Mouse (Mus musculus) forebrain, embryonic 12.5 days (tissue): ENCODE results near the gene Tada2b. TPM values are rescaled to one million over a fixed set of nuclear protein-coding genes. Genes with fewer than 3 reads are reported as not detected.

ENCODE experiments used
- ATAC-seq: fragments of 200-750 bp; cut with Nextera tagmentation; 2 replicates; pipeline ENCODE4 v1.8.0; 2017; ENCODE audit warnings: moderate TSS enrichment; ENCODE audit not compliant: low FRiP score
- H3K27ac ChIP-seq: fragments of 300-500 bp; sonication (generic); 2 replicates; pipeline ENCODE4 v1.5.1; 2016; ENCODE audit warnings: mild to moderate bottlenecking
- H3K27me3 ChIP-seq: fragments of 300-500 bp; sonication (generic); 2 replicates; pipeline ENCODE4 v1.6.1; 2016; ENCODE audit warnings: mild to moderate bottlenecking
- H3K36me3 ChIP-seq: fragments of 300-500 bp; sonication (generic); replicated peaks from 2 replicates; pipeline ENCODE4 v1.6.1; 2016; ENCODE audit warnings: mild to moderate bottlenecking
- H3K4me1 ChIP-seq: fragments of 300-500 bp; sonication (generic); 2 replicates; pipeline ENCODE4 v1.6.1; 2016
- H3K4me2 ChIP-seq: fragments of 300-500 bp; sonication (generic); 2 replicates; pipeline ENCODE4 v1.6.1; 2016; ENCODE audit warnings: mild to moderate bottlenecking, moderate library complexity
- H3K4me3 ChIP-seq: fragments of 300-500 bp; sonication (generic); replicated peaks from 2 replicates; pipeline ENCODE4 v1.5.1; 2016; ENCODE audit warnings: mild to moderate bottlenecking
- H3K9ac ChIP-seq: fragments of 300-500 bp; sonication (generic); 2 replicates; pipeline ENCODE4 v1.6.1; 2016; ENCODE audit warnings: mild to moderate bottlenecking
- H3K9me3 ChIP-seq: fragments of 300-500 bp; sonication (generic); 2 replicates; pipeline ENCODE4 v1.6.1; 2016
- whole genome bisulfite sequencing: fragments of 180-500 bp; shearing (Covaris S2); methylation state at CpG from one replicate; pipeline ENCODE4 v1.1.7; 2016; 5-methylcytosine and 5-hydroxymethylcytosine counted together
- polyA plus RNA-seq: library from polyadenylated mRNA; unstranded; fragments of >200 nt; fragmentation: Nextera tagmentation; extraction: Ambion mirVana; gene quantifications from 2 replicates; pipeline ENCODE4 v1.2.1, GENCODE M21; 2016

Gene Tada2b
- polyA plus RNA-seq, 1 experiment from 2014 or later, result 3.2 TPM

DNA sequence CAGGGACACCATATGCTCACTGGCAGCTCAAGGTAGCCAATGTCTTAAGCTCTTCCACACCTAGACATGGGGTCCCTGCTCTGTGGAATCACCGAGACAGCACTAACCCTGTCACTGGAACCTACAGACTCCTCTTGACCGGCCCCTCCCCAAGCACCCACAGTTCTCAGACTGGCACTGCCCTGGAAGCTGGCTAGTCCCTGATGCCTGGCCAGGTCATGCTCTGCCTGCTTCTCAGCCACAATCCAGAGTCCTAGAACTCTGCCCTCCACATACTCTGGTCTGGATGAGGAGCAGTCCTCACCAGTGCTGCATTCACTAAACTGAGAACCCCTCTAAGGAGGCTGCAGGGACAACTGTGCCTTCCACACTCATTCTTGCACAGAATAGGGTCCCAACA lies 26.9 kb upstream of the Tada2b start:
- Histone ChIP-seq H3K9ac (no peak overlapping the region), H3K36me3 (peaks cover 82% of the 10 kb centered on the region), H3K27me3 (no peaks in the 10 kb centered on the region), H3K9me3 (no peaks in the 10 kb centered on the region), H3K4me2 (no peak overlapping the region), H3K27ac (no peak overlapping the region), H3K4me1 (no peaks in the 10 kb centered on the region), H3K4me3 (no peak overlapping the region)
- ATAC-seq, result no peak
- WGBS, result 96% methylated on average over 2 of the region's 2 CpGs

DNA sequence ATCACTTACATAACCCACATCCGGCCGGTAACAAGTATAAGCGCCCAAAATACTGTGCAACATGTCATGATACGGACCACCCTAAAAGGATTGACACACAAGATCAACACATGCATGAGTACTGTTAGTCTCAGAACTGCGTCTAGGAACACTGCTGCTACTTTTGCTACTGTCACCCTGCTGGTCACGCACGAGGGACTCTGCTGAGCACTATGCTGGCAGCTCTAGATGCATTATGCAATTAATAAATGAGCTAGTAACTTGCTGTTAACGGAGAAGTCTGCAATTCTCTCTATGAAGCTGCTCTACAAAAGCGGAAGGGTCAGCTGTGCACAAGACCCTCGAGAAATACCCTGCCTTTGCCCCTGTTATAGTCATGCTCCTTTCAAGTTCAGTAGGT lies 24.3 kb upstream of the Tada2b start:
- 96% methylated on average over 10 of the region's 10 CpGs for WGBS
- H3K27ac ChIP-seq, result no peak overlapping the region
- no peak overlapping the region for H3K4me2 ChIP-seq
- H3K27me3 ChIP-seq, result no peaks in the 10 kb centered on the region
- no peaks in the 10 kb centered on the region for H3K9me3 ChIP-seq
- no peaks in the 10 kb centered on the region for H3K4me1 ChIP-seq
- peaks cover 86% of the 10 kb centered on the region for H3K36me3 ChIP-seq
- ATAC-seq, result no peak
- no peak overlapping the region for H3K9ac ChIP-seq
- no peak overlapping the region for H3K4me3 ChIP-seq

DNA sequence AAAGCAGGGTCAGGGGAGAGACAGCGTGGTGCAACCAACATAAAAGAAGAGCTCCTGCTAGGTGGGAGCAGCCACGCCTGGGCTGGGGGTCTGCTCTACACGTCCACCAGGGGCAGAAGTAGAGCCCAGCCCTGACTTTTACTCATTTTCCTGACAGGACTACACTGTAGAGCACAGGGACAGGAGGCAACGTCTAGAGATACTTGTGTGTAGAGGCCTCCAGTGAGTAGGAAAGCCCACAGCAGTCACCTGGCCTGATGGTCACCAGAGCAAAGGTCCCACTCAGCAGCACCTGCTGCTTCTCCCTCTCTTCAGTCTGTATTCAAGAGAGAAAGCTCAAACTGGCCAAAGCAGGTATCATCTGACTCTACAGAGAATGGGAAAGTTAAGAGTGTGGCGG lies 21.6 kb upstream of the Tada2b start:
- Histone ChIP-seq H3K4me2 (no peak overlapping the region), H3K4me1 (no peaks in the 10 kb centered on the region), H3K27me3 (no peaks in the 10 kb centered on the region), H3K9ac (no peak overlapping the region), H3K9me3 (no peaks in the 10 kb centered on the region), H3K4me3 (no peak overlapping the region), H3K27ac (no peak overlapping the region), H3K36me3 (peaks cover 82% of the 10 kb centered on the region)
- 69% methylated on average over 5 of the region's 5 CpGs for WGBS
- no peak for ATAC-seq

DNA sequence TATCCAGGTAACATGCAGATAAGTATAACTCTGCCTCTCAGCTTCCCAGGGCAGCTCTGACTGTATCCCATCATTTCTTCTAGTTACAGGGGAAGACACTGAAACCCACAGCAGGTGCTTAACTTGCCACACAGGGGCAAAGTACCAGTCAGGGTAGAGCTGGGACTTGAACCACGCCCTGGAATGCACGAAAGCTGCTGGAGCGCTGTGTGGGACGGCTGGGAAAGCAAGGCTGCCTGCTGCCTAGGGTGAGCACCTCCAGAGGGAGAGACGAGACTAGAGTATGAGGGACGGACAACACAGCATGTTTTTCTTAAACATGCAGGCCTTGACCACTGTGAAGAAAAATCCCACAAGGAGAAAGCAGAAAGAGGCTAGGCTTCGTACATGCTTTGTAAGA lies 21.1 kb upstream of the Tada2b start:
- no peak overlapping the region for H3K4me3 ChIP-seq
- no peak for ATAC-seq
- no peaks in the 10 kb centered on the region for H3K4me1 ChIP-seq
- no peak overlapping the region for H3K9ac ChIP-seq
- H3K4me2 ChIP-seq, result no peak overlapping the region
- H3K27ac ChIP-seq, result no peak overlapping the region
- no peaks in the 10 kb centered on the region for H3K27me3 ChIP-seq
- H3K36me3 ChIP-seq, result peaks cover 78% of the 10 kb centered on the region
- no peaks in the 10 kb centered on the region for H3K9me3 ChIP-seq
- 88% methylated on average over 7 of the region's 7 CpGs for WGBS

DNA sequence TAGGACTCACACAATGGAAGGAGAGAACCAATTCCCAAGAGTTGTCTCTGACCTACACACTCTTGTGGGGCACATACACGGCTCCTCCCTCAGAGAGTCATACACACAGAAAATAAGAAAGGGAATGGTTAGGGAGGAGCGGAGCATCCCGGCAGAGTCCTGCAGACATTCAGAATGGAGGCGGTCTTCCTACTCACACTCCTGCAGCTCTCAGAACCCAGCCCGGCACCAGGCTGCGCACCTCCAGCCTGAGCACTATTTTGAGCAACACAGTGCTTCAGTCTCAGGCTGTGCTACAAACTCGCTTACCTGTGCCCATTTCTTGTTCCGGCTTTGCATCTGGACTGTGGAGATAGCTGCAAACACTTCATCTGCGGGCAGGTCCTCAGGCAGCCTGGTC lies 10.6 kb upstream of the Tada2b start:
- H3K36me3 ChIP-seq, result peaks cover 67% of the 10 kb centered on the region
- ATAC-seq, result no peak
- no peak overlapping the region for H3K9ac ChIP-seq
- WGBS, result 97% methylated on average over 9 of the region's 9 CpGs
- no peaks in the 10 kb centered on the region for H3K4me1 ChIP-seq
- H3K9me3 ChIP-seq, result no peaks in the 10 kb centered on the region
- H3K27me3 ChIP-seq, result no peaks in the 10 kb centered on the region
- no peak overlapping the region for H3K4me2 ChIP-seq
- no peak overlapping the region for H3K27ac ChIP-seq
- no peak overlapping the region for H3K4me3 ChIP-seq

DNA sequence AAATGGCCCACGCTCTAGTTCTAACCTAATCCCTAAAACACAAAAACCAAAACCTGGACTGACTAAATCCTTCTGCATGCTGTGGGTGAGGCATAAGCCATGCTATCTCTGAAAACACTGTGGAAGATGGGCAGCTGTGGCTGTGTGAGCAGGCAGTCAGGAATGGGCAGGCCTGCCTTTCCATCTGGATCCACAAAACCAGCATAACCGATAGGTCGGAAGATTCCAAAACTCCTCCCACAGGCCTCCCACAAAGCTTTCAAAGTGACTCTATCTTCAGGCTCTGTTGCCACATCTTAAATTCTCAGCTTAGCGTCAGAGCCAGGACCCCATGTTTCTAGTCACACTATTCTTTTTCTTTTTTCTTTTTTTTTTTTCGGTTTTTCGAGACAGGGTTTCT lies 9.8 kb upstream of the Tada2b start:
- Histone ChIP-seq H3K36me3 (peaks cover 63% of the 10 kb centered on the region), H3K4me3 (no peak overlapping the region), H3K27ac (no peak overlapping the region), H3K4me1 (no peaks in the 10 kb centered on the region), H3K9ac (no peak overlapping the region), H3K9me3 (no peaks in the 10 kb centered on the region), H3K4me2 (no peak overlapping the region), H3K27me3 (no peaks in the 10 kb centered on the region)
- no peak for ATAC-seq
- 90% methylated on average over 6 of the region's 6 CpGs for WGBS

DNA sequence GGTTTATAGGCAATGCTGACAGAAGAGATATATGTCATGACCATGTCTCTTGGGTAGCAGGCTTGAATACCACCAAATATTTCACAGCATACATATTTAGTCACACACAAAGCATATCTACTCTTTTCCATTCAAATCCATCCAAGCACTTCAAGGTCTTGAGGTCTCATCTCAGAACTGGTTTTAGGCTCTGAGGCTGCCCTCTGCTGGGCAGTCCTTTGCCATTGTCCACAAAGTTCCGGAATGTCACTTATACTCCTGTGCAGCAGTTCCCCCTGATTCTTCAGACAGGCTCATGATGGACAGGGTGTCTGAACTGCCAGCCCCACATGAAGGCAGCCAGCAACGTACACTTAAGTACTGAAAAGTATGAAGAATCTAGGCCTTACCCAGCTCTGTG lies 5.1 kb upstream of the Tada2b start:
- ATAC-seq, result no peak
- Histone ChIP-seq H3K27me3 (peaks cover 13% of the 10 kb centered on the region; the same call in 1 of the 2 replicates), H3K4me3 (no peak overlapping the region), H3K36me3 (peaks cover 33% of the 10 kb centered on the region), H3K4me1 (peaks cover 11% of the 10 kb centered on the region), H3K9me3 (no peaks in the 10 kb centered on the region), H3K4me2 (no peak overlapping the region), H3K27ac (no peak overlapping the region), H3K9ac (no peak overlapping the region)
- WGBS, result 60% methylated on average over 2 of the region's 2 CpGs

DNA sequence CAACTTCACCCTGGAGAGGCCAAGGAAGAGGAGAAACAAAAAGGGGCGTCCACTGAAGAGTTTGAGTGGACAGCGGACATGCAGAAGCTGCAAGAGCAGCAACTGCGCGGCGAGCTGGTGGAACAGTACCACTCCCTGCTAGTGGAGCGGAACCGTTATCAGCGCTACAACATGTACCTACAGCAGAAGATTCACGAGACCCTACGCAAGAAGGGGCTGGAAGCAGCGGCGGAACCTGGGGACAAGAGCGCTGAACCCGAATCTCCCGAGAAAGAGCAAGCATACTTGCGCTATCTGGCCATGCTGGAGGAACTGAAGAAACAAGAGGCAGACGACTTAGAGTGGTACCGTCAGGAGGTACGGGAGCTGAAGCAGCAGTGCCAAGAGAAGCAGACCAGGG lies 1.2 kb upstream of the Tada2b start:
- H3K9me3 ChIP-seq, result no peaks in the 10 kb centered on the region
- peak overlapping the region; percentile 63; the same call in 1 of the 2 replicates for H3K9ac ChIP-seq
- peaks cover 13% of the 10 kb centered on the region; the same call in 1 of the 2 replicates for H3K27me3 ChIP-seq
- peak overlapping the region; percentile 96 for H3K4me2 ChIP-seq
- H3K36me3 ChIP-seq, result peaks cover 12% of the 10 kb centered on the region; the same call in 1 of the 2 replicates
- no peak for ATAC-seq
- peaks cover 36% of the 10 kb centered on the region for H3K4me1 ChIP-seq
- peak overlapping the region; percentile 93 for H3K4me3 ChIP-seq
- no peak overlapping the region for H3K27ac ChIP-seq
- WGBS, result 55% methylated on average over 19 of the region's 19 CpGs

DNA sequence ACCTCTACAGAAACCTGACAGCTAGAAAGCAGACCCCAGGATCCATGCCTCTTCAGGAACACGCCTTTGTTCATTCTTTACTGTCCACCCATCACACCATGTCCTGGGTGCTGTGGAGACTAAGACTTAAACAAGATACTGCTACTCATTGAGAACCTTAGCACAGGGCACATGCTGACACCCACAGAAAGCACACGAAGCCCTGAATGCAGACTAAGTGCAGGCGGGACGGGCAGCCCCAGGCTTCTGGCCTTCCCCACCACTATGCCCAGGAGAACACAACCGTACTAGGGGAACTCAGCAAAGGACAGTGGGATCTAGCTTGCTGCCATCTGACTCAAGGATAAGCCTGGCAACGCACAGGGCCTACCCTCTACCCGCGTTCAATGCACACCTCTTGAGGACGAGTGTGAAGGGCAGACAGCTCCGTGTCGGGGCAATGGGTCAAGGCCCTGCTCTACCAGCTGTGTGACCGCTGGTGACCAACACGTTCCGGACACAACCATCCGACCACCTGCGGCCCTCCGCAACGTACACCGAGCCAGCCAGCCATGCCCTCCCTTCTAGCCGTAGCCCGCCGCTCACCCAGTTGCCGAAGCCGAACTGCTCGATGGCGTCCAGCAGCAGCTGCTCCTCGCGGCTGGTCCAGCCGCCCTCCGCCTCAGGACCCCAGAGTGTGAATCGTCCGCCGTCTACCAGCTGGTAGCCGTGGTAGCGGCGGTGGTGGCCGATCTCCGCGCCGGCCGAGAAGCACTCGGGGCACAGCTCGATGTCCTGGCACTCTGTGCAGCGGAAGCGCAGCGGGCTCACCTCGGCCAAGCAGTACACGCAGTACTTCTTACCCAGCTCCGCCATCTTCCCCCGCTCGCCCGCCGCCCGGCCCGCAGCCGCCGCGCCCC lies 633 bp downstream of the Tada2b start:
- Histone ChIP-seq H3K9me3 (no peaks in the 10 kb centered on the region), H3K4me1 (peaks cover 40% of the 10 kb centered on the region), H3K36me3 (peaks cover 12% of the 10 kb centered on the region; the same call in 1 of the 2 replicates), H3K9ac (peak overlapping the region; percentile 91), H3K27ac (peak overlapping the region; percentile 85), H3K4me3 (peak overlapping the region; percentile 93), H3K4me2 (peak overlapping the region; percentile 68), H3K27me3 (peaks cover 13% of the 10 kb centered on the region; the same call in 1 of the 2 replicates)
- ATAC-seq, result peak; percentile 17
- 1% methylated on average over 58 of the region's 58 CpGs for WGBS

DNA sequence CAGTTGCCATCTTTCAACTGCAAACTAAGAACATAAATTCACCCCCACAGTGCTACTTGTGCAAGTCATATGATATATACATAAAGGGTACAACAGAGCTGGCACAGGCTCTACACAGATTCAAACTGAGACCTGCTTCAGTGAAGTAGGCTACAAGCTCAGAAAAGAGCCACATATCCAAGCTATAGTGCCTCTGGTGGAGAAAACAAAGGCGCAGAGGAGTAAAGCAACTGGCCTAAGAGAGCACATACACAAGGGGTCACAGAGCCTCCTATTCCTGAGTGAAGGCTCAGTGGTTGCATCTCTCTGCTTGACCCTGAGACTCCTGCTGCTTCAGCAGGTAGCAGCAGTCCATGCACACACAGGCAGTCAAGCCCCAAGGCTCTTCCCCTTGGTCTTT lies 3.0 kb downstream of the Tada2b start:
- Histone ChIP-seq H3K27ac (no peak overlapping the region), H3K4me1 (peaks cover 40% of the 10 kb centered on the region), H3K9ac (no peak overlapping the region), H3K27me3 (peaks cover 13% of the 10 kb centered on the region; the same call in 1 of the 2 replicates), H3K9me3 (no peaks in the 10 kb centered on the region), H3K4me2 (no peak overlapping the region), H3K36me3 (peaks cover 19% of the 10 kb centered on the region), H3K4me3 (no peak overlapping the region)
- ATAC-seq, result no peak
- WGBS, result 63% methylated on average over 1 of the region's 1 CpGs

DNA sequence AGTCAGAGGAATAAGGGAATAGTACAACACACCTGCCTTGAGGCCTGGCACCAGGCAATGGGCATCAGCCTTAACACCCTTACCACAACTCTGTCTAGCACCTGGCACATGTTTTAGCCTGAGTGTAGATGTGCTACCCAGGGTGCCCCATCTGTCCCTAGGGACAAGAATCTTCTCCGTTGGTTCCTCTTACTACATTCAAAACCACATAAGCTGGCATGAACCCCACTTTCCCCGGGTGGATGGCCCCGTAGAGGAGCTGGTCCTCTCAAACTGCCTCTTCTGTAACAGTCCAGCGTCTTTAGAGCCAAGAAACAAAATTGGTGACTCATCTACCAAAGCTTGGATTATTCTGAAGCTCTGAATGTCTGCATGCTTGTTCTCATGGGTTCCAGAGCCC lies 3.7 kb downstream of the Tada2b start:
- no peak overlapping the region for H3K27ac ChIP-seq
- H3K9ac ChIP-seq, result no peak overlapping the region
- no peaks in the 10 kb centered on the region for H3K9me3 ChIP-seq
- no peak overlapping the region for H3K4me3 ChIP-seq
- H3K4me2 ChIP-seq, result no peak overlapping the region
- no peak for ATAC-seq
- H3K27me3 ChIP-seq, result peaks cover 6% of the 10 kb centered on the region; the same call in 1 of the 2 replicates
- 90% methylated on average over 4 of the region's 4 CpGs for WGBS
- H3K4me1 ChIP-seq, result peaks cover 37% of the 10 kb centered on the region
- H3K36me3 ChIP-seq, result peaks cover 21% of the 10 kb centered on the region

DNA sequence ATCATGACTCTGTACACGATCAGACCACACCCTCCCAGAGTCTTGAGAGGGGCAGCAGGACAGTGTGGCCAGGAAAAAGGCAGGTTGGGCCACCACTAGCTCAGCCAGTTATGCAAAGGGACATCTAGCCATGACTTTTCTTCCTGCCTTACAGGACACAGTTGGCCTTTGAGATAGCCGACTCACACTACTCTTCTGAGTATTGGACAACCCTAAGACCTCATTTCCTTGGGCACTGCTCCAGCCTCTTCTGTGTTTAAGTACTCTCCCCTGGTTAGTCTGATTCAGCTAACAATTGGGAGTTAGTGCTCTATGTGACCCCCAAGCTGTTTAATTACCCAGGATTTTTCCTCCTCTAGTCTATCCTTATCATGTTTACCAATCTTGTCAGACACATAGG lies 4.3 kb downstream of the Tada2b start:
- no peaks in the 10 kb centered on the region for H3K27me3 ChIP-seq
- no peak for ATAC-seq
- H3K4me3 ChIP-seq, result no peak overlapping the region
- 86% methylated on average over 2 of the region's 2 CpGs for WGBS
- no peak overlapping the region for H3K9ac ChIP-seq
- no peak overlapping the region for H3K27ac ChIP-seq
- no peaks in the 10 kb centered on the region for H3K9me3 ChIP-seq
- H3K4me1 ChIP-seq, result peaks cover 31% of the 10 kb centered on the region
- H3K36me3 ChIP-seq, result peaks cover 25% of the 10 kb centered on the region
- H3K4me2 ChIP-seq, result no peak overlapping the region
